ENCODE assay signal across 8 mouse cellular contexts in genomic region chr10:67247145-67247544, GRCm38 (mm10). TPM values are rescaled to one million over a fixed set of nuclear protein-coding genes. Genes with fewer than 3 reads are reported as not detected.
A peak's percentile ranks its signal among the peaks of the same experiment; 100 is the strongest.
DNase-seq lines count a peak whose midpoint lies in the region; ATAC-seq and TF ChIP-seq lines count a peak whose summit lies in the region.

No protein-coding gene starts in this region.

- no peaks in the 10 kb centered on the region for H3K27me3 ChIP-seq in testis, adult 2 months (ENCODE audit: control insufficient read depth, insufficient read depth, low read length)
- H3K27me3 ChIP-seq in limb, embryonic 11.5 days (ENCODE audit: control insufficient read depth, insufficient read depth, low read length): no peaks in the 10 kb centered on the region
- H3K27me3 ChIP-seq in small intestine, adult 2 months (ENCODE audit: control insufficient read depth, insufficient read depth, low read length): no peaks in the 10 kb centered on the region

- intact Hi-C loops in heart, postnatal 10 days (cut with DNase I): no loop called here

- no peaks in the 10 kb centered on the region for H3K4me1 ChIP-seq in testis, adult 2 months (ENCODE audit: control insufficient read depth, insufficient read depth, low read length)
- H3K4me1 ChIP-seq in limb, embryonic 11.5 days (ENCODE audit: control insufficient read depth, insufficient read depth, low read length): no peaks in the 10 kb centered on the region
- no peaks in the 10 kb centered on the region for H3K4me1 ChIP-seq in small intestine, adult 2 months (ENCODE audit: control insufficient read depth, insufficient read depth, insufficient read length, low read length)

- no peak overlapping the region for H3K27ac ChIP-seq in testis, adult 2 months (ENCODE audit: control insufficient read depth, insufficient read depth, low read depth, low read length)
- H3K27ac ChIP-seq in limb, embryonic 11.5 days (replicated peaks; ENCODE audit: low read depth, low read length): no peak overlapping the region
- no peak overlapping the region for H3K27ac ChIP-seq in small intestine, adult 2 months (ENCODE audit: insufficient read depth, low read depth, low read length)

- H3K36me3 ChIP-seq in testis, adult 2 months (ENCODE audit: control insufficient read depth, insufficient read depth, low read length): no peaks in the 10 kb centered on the region; the same call in none of the 2 replicates
- peaks cover 11% of the 10 kb centered on the region; the same call in 1 of the 2 replicates for H3K36me3 ChIP-seq in limb, embryonic 11.5 days (ENCODE audit: control insufficient read depth, insufficient read depth, low read length)
- H3K36me3 ChIP-seq in small intestine, adult 2 months (ENCODE audit: control insufficient read depth, insufficient read depth, low read length): peaks cover 55% of the 10 kb centered on the region

- DNase-seq in heart, postnatal 10 days: peak; percentile 35 to 71
- no peak for DNase-seq in heart, adult 8-10 months (ENCODE audit: low spot score)
- DNase-seq in testis, postnatal 14 days (ENCODE audit: low spot score): no peak
- peak; percentile 48 for DNase-seq in c-Kit-positive CD71-negative TER-119-negative erythroid progenitor cells, embryonic 14.5 days (ENCODE audit: low read depth)
- DNase-seq in limb, embryonic 11.5 days (ENCODE audit: low spot score): peak; percentile 64
- no peak for DNase-seq in Muller cell, postnatal 12 days (ENCODE audit: inconsistent ontology term)

- no peak overlapping the region for H3K4me3 ChIP-seq in testis, adult 2 months (ENCODE audit: control insufficient read depth, low read depth, low read length)
- H3K4me3 ChIP-seq in limb, embryonic 11.5 days (ENCODE audit: low read depth, low read length): no peak overlapping the region
- no peak overlapping the region for H3K4me3 ChIP-seq in small intestine, adult 2 months (ENCODE audit: low read depth, low read length)

- no peaks in the 10 kb centered on the region for H3K9me3 ChIP-seq in limb, embryonic 11.5 days (ENCODE audit: control insufficient read depth, low read length)

- H3K4me2 ChIP-seq in limb, embryonic 11.5 days (ENCODE audit: low read depth, severe bottlenecking): no peak overlapping the region

- peak; percentile 42; the same call in 1 of the 2 replicates for TF ChIP-seq CTCF in testis, adult 2 months (IDR thresholded peaks at IDR 0.05; ENCODE audit: control insufficient read depth, insufficient read depth, insufficient replicate concordance, low read depth, low read length)
- peak; percentile 45; the same call in 1 of the 2 replicates for TF ChIP-seq CTCF in small intestine, adult 2 months (IDR thresholded peaks at IDR 0.05; ENCODE audit: extremely low read depth, insufficient read length, insufficient replicate concordance, low read depth, low read length)

- 90% methylated on average over 4 of the region's 4 CpGs for WGBS in limb, embryonic 11.5 days
- 96% methylated on average over 4 of the region's 4 CpGs for WGBS in small intestine, adult 2 months

- no peak overlapping the region for H3K9ac ChIP-seq in limb, embryonic 11.5 days (ENCODE audit: low read length)

- no peak for TF ChIP-seq POLR2A in testis, adult 2 months (IDR thresholded peaks at IDR 0.05; ENCODE audit: control insufficient read depth, low read depth, low read length)
- no peak for TF ChIP-seq POLR2A in small intestine, adult 2 months (IDR thresholded peaks at IDR 0.05; ENCODE audit: low read depth, low read length)

- no peak for ATAC-seq in limb, embryonic 11.5 days (ENCODE audit: insufficient number of reproducible peaks, low FRiP score, low TSS enrichment, low read depth)

RNA-seq across cellular contexts. Expression of gene Nrbf2, which starts 38.0 kb away (rescaled TPM):
- 10 to 100 TPM; 10.4 to 10.6 TPM for total RNA-seq in heart, postnatal 10 days (2021)
- 1 to 10 TPM; 6.8 to 9.4 (median 7.0) TPM for total RNA-seq in heart, adult 8-10 months (2022)
- 3.0 and 4.4 TPM in 2 replicates for polyA plus RNA-seq in testis, adult 2 months (2012; rRNA removed)
- polyA plus RNA-seq in limb, embryonic 11.5 days (2014; fragmentation: Nextera tagmentation; extraction: Ambion mirVana): 45.8 and 48.0 TPM in 2 replicates
- 5.0 and 9.0 TPM in 2 replicates for polyA plus RNA-seq in small intestine, adult 2 months (2012; rRNA removed)

Comparison
In these comparisons a context has a peak if more than half of its experiments do, and no peak if none do; other contexts are left out.
1. DNase-seq: peak in heart, postnatal 10 days (2 of 2), c-Kit-positive CD71-negative TER-119-negative erythroid progenitor cells, embryonic 14.5 days (single experiment) and limb, embryonic 11.5 days (single experiment); none in heart, adult 8-10 months (single experiment), testis, postnatal 14 days (single experiment) and Muller cell, postnatal 12 days (single experiment).